Mouse (Mus musculus) adrenal gland, adult 18-20 months (tissue): ENCODE results near the gene Gdf1. TPM values are rescaled to one million over a fixed set of nuclear protein-coding genes. Genes with fewer than 3 reads are reported as not detected.
A peak's percentile ranks its signal among the peaks of the same experiment; 100 is the strongest.

Experiments used
- DNase-seq, 2 experiments: peaks; one replicate each; pipeline ENCODE4 v3.0.0; 2021 to 2022; ENCODE audit warnings: low spot score in 2 of 2
- total RNA-seq, 2 experiments: library from RNA; stranded (reverse); gene quantifications; 1 replicate in 1 of 2; 2 replicates in 1 of 2; pipeline ENCODE4 v1.2.3; 2021

Gdf1 gene
- total RNA-seq, 2 experiments from 2014 or later, result not detected

DNA sequence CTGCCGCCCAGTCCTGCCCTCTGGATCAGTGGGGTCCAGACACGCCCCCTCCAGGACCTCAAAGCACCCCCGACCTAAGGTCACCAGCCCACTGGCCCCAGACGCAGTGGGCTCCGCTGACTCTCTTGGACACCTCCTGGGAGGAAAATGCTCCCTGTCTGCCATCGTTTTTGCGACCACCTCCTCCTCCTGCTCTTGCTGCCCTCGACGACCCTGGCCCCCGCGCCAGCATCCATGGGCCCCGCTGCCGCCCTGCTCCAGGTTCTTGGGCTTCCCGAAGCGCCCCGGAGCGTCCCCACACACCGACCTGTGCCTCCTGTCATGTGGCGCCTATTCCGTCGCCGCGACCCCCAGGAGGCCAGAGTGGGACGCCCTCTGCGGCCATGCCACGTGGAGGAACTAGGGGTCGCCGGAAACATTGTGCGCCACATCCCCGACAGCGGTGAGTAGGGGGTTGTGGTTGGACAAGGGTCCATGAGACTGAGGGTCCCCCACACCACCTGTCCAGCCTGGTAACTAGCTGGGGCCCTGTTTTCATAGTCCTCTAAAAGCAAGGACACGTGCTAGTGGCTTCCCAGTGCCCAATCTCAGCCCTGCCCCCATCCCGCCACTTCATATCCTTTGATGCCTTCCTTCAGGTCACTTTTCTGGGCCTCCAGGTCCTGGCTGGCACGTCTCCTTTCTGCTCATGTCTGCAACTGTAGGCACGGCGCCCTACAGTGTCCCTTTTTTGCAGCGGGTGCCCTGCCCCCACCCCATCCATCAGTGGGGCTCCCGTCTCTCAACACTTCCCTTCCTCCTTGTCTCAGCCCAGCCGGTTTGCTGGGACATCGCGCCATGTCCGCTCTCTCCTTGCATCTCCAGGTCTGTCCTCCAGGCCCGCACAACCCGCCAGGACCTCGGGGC is 471 bp downstream of the Gdf1 start:
- peak in 1 of 2 experiments; percentile 32 for DNase-seq

DNA sequence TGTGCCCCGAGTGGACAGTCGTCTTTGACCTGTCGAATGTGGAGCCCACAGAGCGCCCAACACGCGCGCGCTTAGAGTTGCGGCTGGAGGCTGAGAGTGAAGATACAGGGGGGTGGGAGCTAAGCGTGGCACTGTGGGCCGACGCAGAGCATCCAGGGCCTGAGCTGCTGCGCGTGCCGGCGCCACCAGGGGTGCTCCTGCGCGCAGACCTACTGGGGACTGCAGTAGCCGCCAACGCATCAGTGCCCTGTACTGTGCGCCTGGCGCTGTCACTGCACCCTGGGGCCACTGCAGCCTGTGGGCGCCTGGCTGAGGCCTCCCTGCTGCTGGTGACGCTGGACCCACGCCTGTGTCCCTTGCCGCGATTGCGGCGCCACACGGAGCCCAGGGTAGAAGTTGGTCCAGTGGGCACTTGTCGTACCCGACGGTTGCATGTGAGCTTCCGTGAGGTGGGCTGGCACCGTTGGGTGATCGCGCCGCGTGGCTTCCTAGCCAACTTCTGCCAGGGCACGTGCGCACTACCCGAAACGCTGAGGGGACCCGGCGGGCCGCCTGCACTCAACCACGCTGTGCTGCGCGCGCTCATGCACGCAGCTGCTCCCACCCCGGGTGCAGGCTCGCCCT is 1.2 kb downstream of the Gdf1 start:
- peak in 1 of 2 experiments; percentile 46 for DNase-seq

DNA sequence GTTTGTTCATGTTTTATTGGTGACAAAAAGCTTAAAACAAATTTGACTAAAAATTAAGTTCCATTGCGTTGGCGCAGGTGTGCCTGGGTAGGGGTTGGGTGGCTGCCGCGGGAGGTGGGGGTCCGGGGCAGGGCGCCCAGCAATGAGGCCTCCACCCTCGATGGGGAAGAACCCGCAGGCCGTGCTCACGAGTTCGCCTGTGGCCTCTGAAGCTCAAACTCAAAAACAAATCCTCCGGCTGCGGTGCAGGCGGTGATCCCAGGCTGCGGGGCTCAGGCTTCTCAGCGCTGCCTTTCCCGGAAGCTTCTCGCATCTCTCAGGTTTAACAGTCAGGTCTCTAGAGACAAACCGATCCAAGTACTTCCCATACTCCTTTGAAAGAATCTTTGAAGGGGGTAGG is 1.9 kb downstream of the Gdf1 start:
- DNase-seq, result no peak

DNA sequence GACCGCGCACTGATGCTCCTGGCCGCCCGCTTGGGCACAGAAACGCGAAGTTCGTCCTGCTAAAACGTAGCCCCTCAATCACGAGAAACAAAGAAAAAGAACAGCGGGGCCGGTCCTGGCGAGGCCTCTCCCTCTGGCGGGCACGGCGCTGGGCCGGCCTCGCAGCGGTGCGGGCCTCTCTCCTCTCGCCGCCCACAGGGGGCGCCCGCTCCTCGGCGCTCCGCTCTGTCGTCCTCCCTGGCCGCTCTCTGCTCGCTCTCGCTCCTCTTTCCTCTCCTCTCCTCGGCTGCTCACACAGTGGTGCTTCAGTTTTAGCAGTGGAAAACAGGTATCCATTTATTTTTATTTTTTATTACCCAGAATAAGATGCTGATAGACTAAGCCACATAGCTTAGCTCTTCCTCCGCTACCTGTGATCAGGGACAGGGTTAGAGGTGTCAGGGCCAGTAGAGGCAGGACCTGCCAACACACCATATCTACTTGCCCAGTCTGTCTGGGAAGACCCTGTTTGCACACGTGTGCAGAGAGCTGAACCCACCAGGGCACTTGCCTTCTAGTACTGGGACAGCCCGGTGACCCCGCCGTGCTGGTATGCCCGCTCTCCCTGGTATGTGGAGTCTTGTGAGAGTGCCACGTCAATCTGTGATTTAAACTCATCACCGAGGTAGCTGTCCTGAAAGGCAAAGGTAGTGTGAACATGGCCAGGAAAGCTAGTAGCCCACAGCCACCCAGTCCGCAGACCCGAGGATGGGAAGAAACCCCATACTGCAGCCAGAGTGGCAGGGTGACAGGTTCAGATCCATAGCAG is 2.7 kb downstream of the Gdf1 start:
- DNase-seq, result peak; percentile 57 to 66

DNA sequence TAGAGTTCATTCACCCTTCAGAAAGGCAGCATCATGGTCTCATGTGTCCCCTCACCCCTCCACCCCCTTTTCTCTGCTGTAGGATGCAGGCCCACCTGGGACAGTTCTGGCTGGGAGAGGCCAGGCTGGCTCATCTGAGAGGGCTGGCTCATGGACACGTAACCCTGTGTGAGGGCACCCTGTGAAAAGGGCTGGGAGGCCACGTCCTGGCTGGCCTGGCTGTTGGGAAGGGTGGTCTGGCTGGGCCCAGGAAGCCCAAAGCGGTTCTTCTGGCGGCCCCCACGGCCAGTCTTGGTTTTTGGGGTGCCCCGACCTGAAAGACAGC is 3.2 kb downstream of the Gdf1 start:
- no peak for DNase-seq

DNA sequence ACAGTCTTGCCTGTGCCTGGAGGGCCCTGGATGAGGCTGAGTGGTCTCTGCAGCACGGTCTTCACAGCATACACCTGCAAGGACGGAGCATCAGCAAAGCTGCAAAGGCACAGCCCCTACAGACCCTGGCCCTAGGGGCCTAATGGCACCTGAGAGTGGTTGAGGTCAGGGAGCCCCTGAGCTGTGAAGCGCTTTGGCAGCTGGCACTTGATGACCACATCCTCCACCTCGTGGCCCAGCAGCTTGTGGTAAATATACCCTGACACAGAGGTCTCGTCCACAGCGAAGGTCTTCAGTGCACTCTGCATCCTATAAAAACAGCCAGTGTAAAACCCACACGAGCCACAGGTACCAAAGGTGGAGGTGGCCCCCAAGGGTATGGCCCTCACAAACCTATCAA is 9.3 kb downstream of the Gdf1 start:
- DNase-seq, result no peak

DNA sequence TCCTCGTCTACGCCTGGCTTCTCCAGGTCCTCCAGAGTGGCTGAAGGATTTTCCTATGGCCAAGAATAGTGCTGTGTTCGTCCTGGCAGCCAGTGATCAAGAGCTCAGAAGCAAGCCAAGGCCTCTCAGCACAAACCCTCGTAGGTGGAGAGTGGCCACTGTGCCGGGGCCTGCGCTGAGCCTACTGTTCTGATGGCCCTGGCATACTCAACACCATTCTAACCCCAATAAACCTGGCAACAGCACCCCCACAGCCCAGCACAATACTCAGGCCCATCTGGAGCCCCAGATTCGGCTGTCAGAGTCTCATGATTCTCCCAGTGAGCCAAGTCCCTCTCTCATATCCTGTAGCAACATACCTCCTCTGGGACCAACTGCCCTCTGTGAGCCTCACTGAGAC is 11.0 kb downstream of the Gdf1 start:
- no peak for DNase-seq

DNA sequence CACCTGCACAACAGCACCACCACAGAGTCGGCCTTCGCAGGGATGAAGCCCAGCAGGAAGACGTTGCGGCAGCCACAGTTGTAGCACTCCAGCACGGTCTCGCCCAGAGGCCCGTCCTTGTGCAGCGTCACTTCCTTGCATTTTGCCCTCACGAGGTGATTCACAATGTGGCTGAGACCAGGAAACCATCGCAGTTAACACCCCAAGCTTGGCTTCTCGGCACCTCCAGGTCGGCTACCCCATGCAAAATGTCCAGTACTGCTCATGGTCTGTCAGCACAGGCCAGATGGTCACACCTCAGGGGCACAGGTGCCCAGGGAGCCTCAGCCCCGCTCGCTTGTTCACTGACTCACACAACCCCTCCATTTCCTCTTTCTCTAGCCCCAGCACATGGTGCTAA is 12.4 kb downstream of the Gdf1 start:
- no peak for DNase-seq

DNA sequence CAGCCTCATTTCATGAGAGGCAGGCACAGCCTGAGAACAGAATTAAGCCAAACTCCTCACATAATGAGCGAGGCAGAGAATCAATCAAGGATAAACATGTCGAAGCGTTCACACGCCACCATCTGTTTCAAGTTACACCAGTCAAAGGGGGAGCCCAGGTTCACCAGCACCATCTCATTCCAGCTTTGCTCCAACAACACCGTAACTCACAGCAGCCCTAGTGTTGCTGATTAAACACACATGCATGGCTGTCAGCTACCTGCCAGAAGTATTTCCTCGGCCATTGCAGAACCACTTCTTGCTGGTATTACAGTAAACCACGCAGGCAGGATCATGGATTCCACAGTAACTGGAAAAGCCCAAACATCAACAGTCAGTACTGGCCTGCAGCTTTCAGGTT is 13.5 kb downstream of the Gdf1 start:
- no peak for DNase-seq

DNA sequence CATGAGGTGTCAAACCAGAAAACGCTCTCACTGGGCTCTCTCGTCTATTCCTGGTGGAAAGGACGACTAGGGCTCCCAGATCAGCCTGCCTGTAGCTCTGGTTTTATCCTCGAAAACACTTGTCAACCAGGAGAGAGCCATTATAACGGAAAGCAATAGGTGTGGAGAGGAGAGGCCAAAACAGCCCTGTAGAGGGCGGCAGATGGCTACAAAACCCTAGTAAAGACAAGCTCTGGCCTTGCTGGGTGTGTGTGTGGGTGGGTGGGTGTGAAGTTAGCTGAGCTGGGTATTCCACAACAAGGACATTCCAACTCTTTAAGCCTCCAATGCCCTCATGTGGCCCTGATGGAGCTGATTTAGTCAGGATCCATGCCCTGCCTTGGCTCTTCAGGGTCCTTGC is 14.1 kb downstream of the Gdf1 start:
- no peak for DNase-seq

DNA sequence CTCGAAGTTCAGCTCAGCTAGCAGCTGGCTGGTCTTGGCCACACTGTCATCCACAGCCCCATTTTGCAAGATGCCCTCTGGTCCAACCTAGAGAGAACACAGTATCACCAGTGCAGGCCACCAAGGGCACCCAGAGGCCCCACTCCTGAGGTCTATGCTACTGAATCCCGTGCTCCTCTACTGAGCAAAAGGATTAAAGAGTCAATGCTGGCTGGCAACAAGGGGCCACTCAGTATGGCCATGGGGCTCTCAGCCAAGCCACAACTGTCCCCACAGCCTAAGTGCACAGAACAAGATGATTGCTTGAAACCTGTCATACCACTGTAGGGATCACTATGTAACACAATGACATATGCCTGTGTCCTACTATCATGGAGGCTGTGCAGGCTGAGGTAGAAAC is 14.7 kb downstream of the Gdf1 start:
- DNase-seq, result no peak

DNA sequence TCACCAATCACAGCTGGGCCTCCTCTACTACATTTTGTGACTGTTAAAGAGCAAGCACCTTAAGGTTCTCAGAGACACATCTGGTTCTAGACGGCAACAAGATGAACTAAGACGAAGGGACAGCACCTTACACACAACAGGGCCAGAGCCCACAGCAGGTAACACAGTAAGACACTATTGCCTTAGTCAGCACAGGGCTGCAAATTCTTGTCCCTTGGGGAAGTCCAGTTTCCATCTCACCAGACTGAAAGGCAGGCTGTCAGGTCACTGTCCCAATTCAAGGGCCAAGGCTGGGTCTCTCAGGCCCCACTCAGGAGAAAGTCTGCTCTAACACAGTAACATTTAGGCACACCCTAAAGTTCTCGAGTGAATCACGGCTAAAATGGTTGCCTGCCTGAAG is 17.8 kb downstream of the Gdf1 start:
- no peak for DNase-seq

DNA sequence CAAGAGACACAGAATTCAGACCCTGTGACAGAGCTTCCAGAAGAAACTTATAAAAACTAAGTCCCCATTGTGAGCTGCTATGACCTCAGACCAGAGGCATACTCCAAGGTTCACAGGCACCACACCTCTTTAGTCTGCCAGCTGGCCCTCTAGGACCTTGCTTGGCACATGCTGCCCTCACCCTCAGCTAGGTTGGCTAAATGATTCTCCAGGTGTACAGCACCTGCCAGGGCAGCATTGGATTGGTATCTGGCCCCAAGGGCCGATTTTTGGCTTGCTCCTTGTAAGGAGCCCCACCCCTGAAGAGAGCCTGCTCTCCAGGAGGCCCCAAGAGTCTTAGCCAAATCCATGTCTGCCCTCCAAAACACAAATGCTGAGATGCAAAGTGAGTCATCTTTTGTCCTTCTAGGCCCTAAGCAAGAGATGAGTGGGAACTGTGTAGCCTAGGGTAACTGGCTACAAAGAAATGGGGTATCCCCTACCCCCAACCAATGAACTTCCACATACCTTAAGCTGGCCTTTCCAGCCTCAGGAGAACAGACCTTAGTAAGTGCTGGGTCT is 18.3 kb downstream of the Gdf1 start:
- DNase-seq, result no peak

DNA sequence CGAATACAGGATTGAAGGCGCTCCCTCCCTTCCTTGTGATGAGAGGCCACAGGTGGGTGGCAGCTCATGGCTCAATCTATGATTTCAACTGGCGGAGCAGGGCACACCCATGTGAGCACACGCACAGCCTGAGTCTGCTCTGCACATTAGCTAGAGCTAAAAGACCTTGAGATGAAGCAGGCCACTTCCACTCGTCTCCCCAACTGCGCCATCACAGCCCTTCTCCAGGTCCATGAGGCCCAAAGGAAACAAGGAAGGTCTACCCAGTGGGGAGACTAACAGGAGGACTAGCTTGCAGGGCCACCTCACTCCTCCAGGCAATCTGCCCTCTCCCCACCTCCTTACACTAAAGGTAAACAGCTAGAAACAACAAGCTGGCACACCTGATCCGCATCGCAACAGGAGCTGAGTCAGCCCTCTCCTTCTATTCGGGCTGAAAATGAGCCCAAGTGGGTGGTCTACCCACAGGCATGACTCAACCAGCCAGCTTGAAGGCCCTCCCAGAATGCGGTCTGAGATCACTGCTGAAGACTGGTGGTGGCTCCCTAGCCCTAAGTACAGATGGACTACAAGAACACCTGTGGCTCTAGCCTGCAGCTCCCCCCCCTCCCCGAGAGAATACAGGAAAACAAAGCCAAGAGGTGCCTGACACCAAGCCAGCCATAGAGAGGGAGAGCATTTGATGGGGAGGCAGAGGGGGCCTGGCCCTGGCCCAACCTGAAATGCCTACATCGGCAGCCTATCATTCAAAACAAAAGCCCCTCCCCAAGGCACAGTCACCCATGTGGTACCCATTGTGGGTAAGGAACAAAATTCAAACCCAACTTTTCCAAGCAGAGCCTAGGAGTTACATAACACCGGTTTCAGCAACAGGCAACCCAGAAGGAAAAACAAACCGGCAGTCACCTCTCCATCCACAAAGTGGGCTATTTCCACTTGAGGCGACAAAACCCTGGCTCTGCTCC is 21.7 kb downstream of the Gdf1 start:
- DNase-seq, result no peak

DNA sequence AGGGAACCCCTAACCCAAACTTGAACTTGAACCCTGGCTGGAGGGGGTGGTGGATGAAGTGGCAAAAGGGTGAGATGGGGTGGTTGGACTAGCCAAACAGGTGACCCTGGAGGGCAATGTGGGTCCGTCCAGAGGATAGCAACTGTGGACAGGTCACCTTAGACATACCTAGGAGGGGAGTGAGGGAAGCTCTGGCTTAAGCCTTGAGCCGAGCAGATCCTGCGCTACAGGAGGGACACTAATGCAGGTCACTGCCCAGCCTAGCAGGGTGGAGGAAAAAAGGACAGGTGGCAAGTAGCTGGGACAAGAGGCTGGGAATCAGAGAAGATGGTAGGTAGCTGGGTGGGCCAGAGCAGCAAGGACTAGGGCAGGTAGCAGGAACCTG is 22.4 kb downstream of the Gdf1 start:
- DNase-seq, result no peak

DNA sequence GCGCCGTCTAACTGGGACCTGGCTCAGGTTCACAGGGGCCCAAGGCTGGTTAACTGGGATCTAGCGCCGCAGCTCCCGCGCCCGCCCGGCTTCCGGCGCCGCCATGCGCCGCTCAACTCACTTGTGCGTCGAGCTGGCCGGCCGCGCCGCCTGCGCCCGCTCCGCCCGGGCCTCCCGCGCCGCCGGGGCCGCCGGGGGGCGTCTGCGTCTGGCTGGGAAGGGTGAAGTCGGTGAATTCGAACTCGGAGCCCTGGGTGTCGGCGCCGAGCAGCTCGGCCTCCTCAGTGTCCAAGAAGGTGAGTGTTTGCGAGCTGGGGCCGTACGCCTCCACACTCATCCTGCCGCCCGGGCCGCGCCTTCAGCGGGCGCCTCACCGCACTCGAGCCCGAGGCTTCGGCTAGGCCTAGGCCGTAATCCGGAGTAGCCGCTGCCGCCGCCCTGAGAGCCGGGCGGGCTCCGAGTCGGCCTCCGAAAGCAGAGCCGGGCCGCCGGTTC is 23.1 kb downstream of the Gdf1 start:
- peak in 1 of 2 experiments; percentile 67 for DNase-seq

DNA sequence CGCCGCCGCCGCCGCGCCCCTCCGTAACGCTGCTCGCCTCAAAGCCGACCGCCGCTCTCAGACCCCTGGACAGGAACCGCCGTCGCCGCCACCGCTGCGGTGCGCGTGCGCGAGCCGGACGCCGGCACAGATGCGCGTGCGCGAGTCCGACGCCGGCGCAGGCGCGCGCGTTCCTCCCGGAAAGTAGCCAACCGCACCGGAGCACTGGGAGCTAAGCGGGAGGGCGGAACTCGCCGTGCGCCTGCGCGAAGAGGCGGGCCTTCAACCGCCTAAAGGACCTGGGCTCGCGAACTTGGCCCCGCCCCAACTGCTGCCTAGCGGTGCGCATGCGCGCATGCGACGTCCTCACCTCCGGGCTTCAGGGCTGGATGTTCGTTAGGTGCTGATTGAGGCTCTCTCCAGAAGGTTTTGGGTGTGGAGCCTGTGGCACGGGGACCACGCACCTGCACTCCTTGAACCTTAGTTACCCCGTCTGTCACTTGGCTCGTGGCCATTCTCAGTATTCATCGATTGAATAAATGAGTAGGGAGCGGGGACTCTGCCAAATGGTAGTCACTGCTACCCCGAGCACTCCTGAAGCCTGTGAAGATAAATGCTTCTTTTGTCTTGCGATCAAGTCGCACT is 23.7 kb downstream of the Gdf1 start, which contains the start of gene Upf1:
Gene Upf1 (minus strand): TSS at position 85 of the 624 bp plus-strand sequence.
- DNase-seq, result peak; percentile 99

DNA sequence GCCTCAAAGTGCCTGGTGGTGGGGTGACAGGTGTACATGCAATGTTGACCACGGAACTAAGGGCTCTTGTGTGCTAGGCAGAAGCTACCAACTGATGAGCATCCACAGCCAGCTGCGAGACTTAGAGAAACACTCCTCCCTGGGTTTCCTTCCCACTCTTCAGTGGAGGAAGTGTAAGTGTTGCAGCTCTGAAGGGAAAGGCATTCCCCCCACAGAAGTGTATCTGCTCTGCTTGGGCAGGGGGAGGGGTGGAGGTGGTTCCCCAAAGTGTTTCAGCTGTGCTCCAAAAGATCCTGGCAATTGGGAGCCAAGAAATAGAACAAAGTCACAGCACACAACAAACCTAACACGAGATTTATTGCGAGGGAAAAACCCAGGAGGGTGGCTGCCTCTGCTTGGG is 24.4 kb downstream of the Gdf1 start:
- no peak for DNase-seq

DNA sequence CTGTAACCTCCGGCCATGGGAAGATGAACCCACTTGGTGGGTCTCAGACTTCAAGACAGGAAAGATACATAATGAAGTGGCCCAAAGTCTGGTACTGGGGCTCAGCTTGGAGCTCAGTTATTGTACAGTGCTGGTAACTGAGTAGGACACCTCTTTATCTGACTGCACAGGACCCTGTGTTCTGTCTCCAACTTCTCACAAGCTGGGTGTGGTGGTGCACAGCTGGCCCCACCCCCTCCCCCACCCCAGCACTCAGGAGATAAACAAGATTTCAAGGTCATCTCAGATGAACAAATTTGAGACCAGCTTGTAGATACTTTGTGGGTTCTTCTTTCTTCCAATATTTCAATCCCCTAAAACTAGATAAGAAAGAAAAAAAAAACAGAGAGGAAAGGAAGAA is 26.5 kb downstream of the Gdf1 start:
- no peak for DNase-seq

DNA sequence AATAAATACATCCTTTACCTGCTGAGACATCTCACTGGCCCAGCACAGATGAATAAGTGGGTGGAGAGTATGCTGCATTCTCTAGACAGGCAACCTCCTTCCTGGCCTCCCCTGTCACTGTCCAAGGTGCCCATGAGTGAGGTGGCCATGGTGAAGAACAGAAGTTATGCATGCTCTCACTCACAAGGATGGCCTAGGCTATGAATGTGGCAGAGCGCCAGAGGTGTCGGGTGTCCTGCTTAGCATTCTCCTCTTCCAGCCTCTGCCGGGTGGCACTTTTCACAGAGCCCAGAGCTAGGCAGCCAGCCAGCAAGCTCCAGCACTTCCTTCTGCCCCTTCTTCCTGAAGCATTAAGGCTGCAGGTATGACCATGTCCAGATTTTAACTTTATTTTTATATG is 29.8 kb downstream of the Gdf1 start:
- DNase-seq, result no peak
